Mouse (Mus musculus) megakaryocyte-erythroid progenitor cell, adult 5-6 weeks (primary cell): Measurements from ENCODE around the gene Gm15446. TPM values are rescaled to one million over a fixed set of nuclear protein-coding genes. Genes with fewer than 3 reads are reported as not detected.
"Not testable (repeated sequence)": the region's sequence is repeated elsewhere in the genome, so short reads cannot be mapped to it uniquely, and the experiment has no call there.

ENCODE experiments used
- ATAC-seq: replicated peaks from 2 replicates; pipeline ENCODE4 v1.8.0; 2016; ENCODE audit warnings: mild to moderate bottlenecking, inconsistent platforms; ENCODE audit not compliant: severe bottlenecking, poor library complexity, low FRiP score, low TSS enrichment
- total RNA-seq, 2 experiments: library from RNA; stranded (forward) in 1 of 2; stranded (reverse) in 1 of 2; fragments of 200-1000, 215-1000 nt in 1 of 2; fragments of >200 nt in 1 of 2; fragmentation: Nextera tagmentation in 1 of 2; gene quantifications; 2 replicates each; pipeline ENCODE4 v1.2.3; 2014 to 2017

Gene Gm15446
- total RNA-seq (2014; fragmentation: Nextera tagmentation) (23.4 and 54.8 TPM in 2 replicates), total RNA-seq (2017) (15.1 and 21.4 TPM in 2 replicates)

- peak; percentile 100 for ATAC-seq
Measured at GRCm38 (mm10) chr5:109923261-109924071, at the start of gene Gm15446. Gene Gm15446 (plus strand): TSS chr5:109923400.

GRCm38 (mm10) chr5:109924129-109924528 is 929 bp downstream of the Gm15446 start:
- not testable (repeated sequence) for ATAC-seq

GRCm38 (mm10) chr5:109924936-109925335 is 1.7 kb downstream of the Gm15446 start:
- ATAC-seq = no peak

GRCm38 (mm10) chr5:109950281-109950680 is 27.1 kb downstream of the Gm15446 start:
- no peak for ATAC-seq

- not testable (repeated sequence) for ATAC-seq
Measured at GRCm38 (mm10) chr5:109980743-109981142, 57.5 kb downstream of the Gm15446 start.

Other genes starting within 250 kb of the Gm15446 start
- 1.8 and 3.0 TPM in 2 replicates for gene 5430403G16Rik, start 232.4 kb upstream of the Gm15446 start, total RNA-seq (2014; fragmentation: Nextera tagmentation)
- gene 5430403G16Rik, start 232.4 kb upstream of the Gm15446 start, total RNA-seq (2017) = 0.61 and 2.9 TPM in 2 replicates
- 6.2 and 10.1 TPM in 2 replicates for gene 4930522L14Rik, start 171.5 kb upstream of the Gm15446 start, total RNA-seq (2014; fragmentation: Nextera tagmentation)
- gene 4930522L14Rik, start 171.5 kb upstream of the Gm15446 start, total RNA-seq (2017) = 13.4 and 20.9 TPM in 2 replicates
- gene Zfp932, start 73.1 kb downstream of the Gm15446 start, total RNA-seq (2014; fragmentation: Nextera tagmentation) = 37.6 and 42.5 TPM in 2 replicates
- gene Zfp932, start 73.1 kb downstream of the Gm15446 start, total RNA-seq (2017) = 90.7 and 102 TPM in 2 replicates
- 4.5 and 12.5 TPM in 2 replicates for gene Gm17655, start 149.1 kb downstream of the Gm15446 start, total RNA-seq (2014; fragmentation: Nextera tagmentation)
- 4.1 and 7.3 TPM in 2 replicates for gene Gm17655, start 149.1 kb downstream of the Gm15446 start, total RNA-seq (2017)
- gene Gm35315, start 171.0 kb downstream of the Gm15446 start, total RNA-seq (2014; fragmentation: Nextera tagmentation) = 3.3 and 5.4 TPM in 2 replicates
- 1.4 and 4.0 TPM in 2 replicates for gene Gm35315, start 171.0 kb downstream of the Gm15446 start, total RNA-seq (2017)
- not detected in 2 replicates for gene Plcxd1, start 176.6 kb downstream of the Gm15446 start, total RNA-seq (2014; fragmentation: Nextera tagmentation)
- 0.50 TPM in 1 of 2 replicates, not detected in the other for gene Plcxd1, start 176.6 kb downstream of the Gm15446 start, total RNA-seq (2017)
- 27.2 and 35.0 TPM in 2 replicates for gene Gtpbp6, start 184.8 kb downstream of the Gm15446 start, total RNA-seq (2014; fragmentation: Nextera tagmentation)
- gene Gtpbp6, start 184.8 kb downstream of the Gm15446 start, total RNA-seq (2017) = 14.5 and 32.6 TPM in 2 replicates
- 4.1 and 10.3 TPM in 2 replicates for gene Zfp605, start 186.7 kb downstream of the Gm15446 start, total RNA-seq (2014; fragmentation: Nextera tagmentation)
- 8.2 and 8.9 TPM in 2 replicates for gene Zfp605, start 186.7 kb downstream of the Gm15446 start, total RNA-seq (2017)
- 32.4 and 33.7 TPM in 2 replicates for gene Chfr, start 212.4 kb downstream of the Gm15446 start, total RNA-seq (2014; fragmentation: Nextera tagmentation)
- gene Chfr, start 212.4 kb downstream of the Gm15446 start, total RNA-seq (2017) = 39.9 and 60.4 TPM in 2 replicates